Mouse (Mus musculus) spleen, postnatal 14 days (tissue): Measurements from ENCODE around the gene Luzp1.
A peak's percentile ranks its signal among the peaks of the same experiment; 100 is the strongest.

ENCODE experiments used
- DNase-seq, 2 experiments: peaks; one replicate each; pipeline ENCODE4 v3.0.0; 2021 to 2022; ENCODE audit warnings: low spot score in 2 of 2

Gene Luzp1

GRCm38 (mm10) chr4:136469371-136469903 lies at the start of gene Luzp1:
Gene Luzp1 (plus strand): TSS chr4:136469761.
- DNase-seq, result peak; percentile 70 to 77

GRCm38 (mm10) chr4:136423224-136423623 lies 46.3 kb upstream of the Luzp1 start, which contains the start of gene Htr1d:
Gene Htr1d (plus strand): TSS chr4:136423524.
- no peak for DNase-seq

GRCm38 (mm10) chr4:136424120-136424999 lies 45.2 kb upstream of the Luzp1 start:
- DNase-seq, result no peak

- DNase-seq, result peak in 1 of 2 experiments; percentile 3
These were observed 44.6 kb upstream of the Luzp1 start for GRCm38 (mm10) chr4:136425000-136425288.

GRCm38 (mm10) chr4:136430609-136431375 lies 38.8 kb upstream of the Luzp1 start:
- DNase-seq, result no peak

GRCm38 (mm10) chr4:136431376-136431693 lies 38.2 kb upstream of the Luzp1 start:
- DNase-seq, result peak in 1 of 2 experiments; percentile 24

GRCm38 (mm10) chr4:136434029-136434428 lies 35.5 kb upstream of the Luzp1 start:
- no peak for DNase-seq

GRCm38 (mm10) chr4:136439106-136439505 lies 30.5 kb upstream of the Luzp1 start:
- no peak for DNase-seq

GRCm38 (mm10) chr4:136441354-136442043 lies 28.1 kb upstream of the Luzp1 start:
- no peak for DNase-seq

GRCm38 (mm10) chr4:136444561-136444960 lies 25.0 kb upstream of the Luzp1 start:
- no peak for DNase-seq

- no peak for DNase-seq
These were observed 19.8 kb upstream of the Luzp1 start for GRCm38 (mm10) chr4:136449795-136450194.

GRCm38 (mm10) chr4:136450271-136450670 lies 19.3 kb upstream of the Luzp1 start:
- no peak for DNase-seq

- no peak for DNase-seq
These were observed 18.0 kb upstream of the Luzp1 start for GRCm38 (mm10) chr4:136451564-136451963.

- DNase-seq, result no peak
These were observed 17.3 kb upstream of the Luzp1 start for GRCm38 (mm10) chr4:136452286-136452685.

GRCm38 (mm10) chr4:136452792-136453191 lies 16.8 kb upstream of the Luzp1 start:
- DNase-seq, result no peak

GRCm38 (mm10) chr4:136454850-136455260 lies 14.7 kb upstream of the Luzp1 start:
- peak; percentile 24 to 58 for DNase-seq

GRCm38 (mm10) chr4:136456516-136457218 lies 12.9 kb upstream of the Luzp1 start:
- DNase-seq, result no peak

- DNase-seq, result no peak
These were observed 11.3 kb upstream of the Luzp1 start for GRCm38 (mm10) chr4:136458276-136458675.

GRCm38 (mm10) chr4:136459210-136459609 lies 10.4 kb upstream of the Luzp1 start:
- no peak for DNase-seq

GRCm38 (mm10) chr4:136461206-136461605 lies 8.4 kb upstream of the Luzp1 start:
- no peak for DNase-seq

GRCm38 (mm10) chr4:136461761-136462085 lies 7.8 kb upstream of the Luzp1 start:
- no peak for DNase-seq
